Mouse (Mus musculus) testis, adult 2 months (tissue): Measurements from ENCODE around the gene Adamts16.

Experiments used
- CTCF ChIP-seq: fragments of 200-500 bp; IDR thresholded peaks from 2 replicates; pipeline ENCODE4 v1.5.1; 2012; ENCODE audit warnings: low read depth, mild to moderate bottlenecking, inconsistent platforms, low read length, moderate library complexity; ENCODE audit not compliant: control insufficient read depth, insufficient read depth, insufficient replicate concordance
- POLR2A ChIP-seq: fragments of 200-500 bp; IDR thresholded peaks from 2 replicates; pipeline ENCODE4 v1.6.1; 2012; ENCODE audit warnings: low read depth, mild to moderate bottlenecking, inconsistent platforms, low read length, moderate library complexity; ENCODE audit not compliant: control insufficient read depth

DNA sequence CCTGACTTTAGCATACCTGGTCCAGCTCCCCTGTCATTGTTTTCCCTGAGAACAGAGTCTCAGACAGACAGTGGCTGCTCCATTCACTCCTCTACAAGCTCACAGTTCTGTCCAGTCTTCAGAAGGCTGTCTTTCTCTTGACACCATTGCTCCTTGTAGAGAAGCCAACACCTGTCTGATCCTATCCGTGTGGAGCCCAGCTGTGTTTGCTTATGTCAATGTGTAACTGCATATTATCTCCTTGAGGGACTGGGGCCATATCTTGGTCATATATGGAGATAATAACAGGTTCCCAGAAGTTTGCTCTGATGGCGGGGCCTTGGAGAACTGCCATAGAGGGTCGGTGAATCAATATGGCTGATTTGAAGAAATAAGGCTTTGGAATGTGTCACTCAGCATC, 115.4 kb downstream of the Adamts16 start:
- TF ChIP-seq POLR2A (no peak), CTCF (no peak)
